Mouse (Mus musculus): ENCODE measurements around the gene Usf2. TPM values are rescaled to one million over a fixed set of nuclear protein-coding genes. Genes with fewer than 3 reads are reported as not detected.
A peak's percentile ranks its signal among the peaks of the same experiment; 100 is the strongest.

Usf2 gene
- total RNA-seq, 2 experiments from 2014 or later, result 92.6 to 162 TPM

DNA sequence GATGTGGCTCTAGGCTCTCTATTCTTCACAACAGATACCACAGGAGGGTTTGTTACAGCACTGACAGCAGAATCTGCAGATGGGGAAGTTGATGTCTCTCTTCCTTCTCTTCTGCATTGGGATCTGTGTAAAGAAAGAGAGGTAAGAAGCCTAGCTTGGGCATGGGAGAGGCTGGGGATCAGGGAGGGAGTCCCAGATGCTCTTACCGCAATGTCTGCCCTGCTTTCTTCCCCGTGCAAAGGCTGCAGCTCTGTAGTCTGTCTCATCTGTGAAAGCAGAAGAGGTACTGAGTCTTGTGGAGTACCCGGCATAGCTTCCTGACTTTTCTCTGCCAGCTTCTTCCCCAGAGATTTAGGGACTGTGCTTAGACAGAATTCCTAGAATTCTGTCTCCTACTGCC is 34.1 kb downstream of the Usf2 start:
- ATAC-seq (replicated peaks; ENCODE audit: poor library complexity), result peak; percentile 56

DNA sequence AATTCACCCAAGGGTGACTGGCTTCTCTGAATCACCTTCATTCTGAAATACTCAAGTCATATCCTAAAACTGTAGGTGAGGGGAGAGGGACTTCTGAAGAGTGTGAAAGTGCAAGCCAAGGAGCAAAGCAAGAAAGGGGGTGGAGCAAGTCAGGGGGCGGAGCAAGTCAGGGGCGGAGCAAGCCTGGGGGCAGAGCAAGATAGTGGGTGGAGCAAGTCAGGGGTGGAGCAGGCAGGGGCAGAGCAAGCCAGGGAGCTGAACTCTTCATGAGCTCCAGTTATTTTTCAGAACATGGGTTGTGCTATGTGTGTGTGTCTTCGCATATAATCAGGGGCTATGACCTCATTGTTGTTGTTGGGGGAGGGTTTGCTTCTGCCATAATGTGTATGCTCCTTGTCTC is 36.4 kb downstream of the Usf2 start:
- ATAC-seq (replicated peaks; ENCODE audit: poor library complexity), result peak; percentile 85

DNA sequence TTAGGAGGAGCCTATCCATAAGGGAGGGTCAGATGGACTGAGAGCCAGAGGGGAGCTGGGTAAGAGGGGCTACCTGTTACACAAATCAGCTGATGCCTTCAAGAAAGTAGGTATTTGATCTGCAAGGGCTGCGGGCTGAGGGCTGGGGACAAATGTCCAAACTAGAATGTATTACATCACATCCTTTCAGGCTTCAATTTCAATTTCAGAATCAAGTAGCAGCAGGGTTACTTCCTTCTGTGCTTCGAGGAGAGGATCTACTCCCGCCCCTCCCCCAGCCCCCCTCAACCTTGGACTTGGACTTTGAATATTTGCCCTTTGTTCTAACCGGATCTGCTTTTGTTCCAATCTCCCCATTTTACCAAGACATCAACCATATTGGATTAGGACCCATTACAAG is 39.4 kb downstream of the Usf2 start:
- ATAC-seq (replicated peaks; ENCODE audit: poor library complexity), result peak; percentile 67

GRCm38 (mm10) chr7:30916713-30917112 is 39.9 kb downstream of the Usf2 start:
- ATAC-seq (replicated peaks; ENCODE audit: poor library complexity), result no peak

DNA sequence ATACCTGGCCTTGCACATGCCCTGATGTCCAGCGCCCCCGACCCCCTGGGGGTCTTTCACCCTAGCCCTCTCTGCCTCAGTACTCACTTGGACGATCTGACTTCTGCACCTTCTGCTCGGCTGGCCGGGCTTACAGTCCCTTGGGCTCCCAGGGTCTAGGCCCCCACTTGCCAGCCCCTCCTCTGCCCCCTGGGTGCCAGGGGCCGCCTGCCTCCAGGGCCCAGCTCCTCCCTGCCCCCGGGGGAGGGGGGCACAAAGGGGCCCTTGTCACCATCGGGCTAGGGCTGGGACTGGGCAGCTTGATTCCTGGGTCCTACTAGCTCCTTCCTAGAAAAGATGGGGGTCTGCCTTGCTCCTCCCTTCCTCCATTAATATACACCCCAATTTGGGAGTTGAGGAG is 41.9 kb downstream of the Usf2 start, which contains the start of gene Mag:
Gene Mag, minus strand, starts transcription at position 142 of the 400 bp plus-strand sequence.
- ATAC-seq (replicated peaks; ENCODE audit: poor library complexity), result no peak

DNA sequence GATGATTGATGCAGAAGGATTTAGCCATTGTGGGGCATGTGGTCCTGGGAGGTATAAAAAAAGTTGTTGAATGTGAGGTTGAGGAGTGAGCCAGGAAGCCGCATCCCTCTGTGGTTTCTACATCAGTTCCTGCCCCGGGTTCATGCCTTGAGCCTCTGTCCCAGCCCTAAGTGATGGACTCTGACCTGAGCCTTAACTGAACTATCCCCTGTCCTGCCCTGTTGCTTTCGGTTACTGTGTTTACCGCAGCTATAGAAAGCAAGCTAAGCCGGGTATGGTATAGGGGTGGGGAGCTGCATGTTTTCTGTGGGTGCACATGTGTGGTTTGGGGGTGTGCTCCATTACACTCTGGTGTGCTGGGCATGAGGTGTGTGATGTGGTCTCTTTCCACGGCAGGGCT is 46.8 kb downstream of the Usf2 start:
- peak; percentile 29 for ATAC-seq (replicated peaks; ENCODE audit: poor library complexity)

DNA sequence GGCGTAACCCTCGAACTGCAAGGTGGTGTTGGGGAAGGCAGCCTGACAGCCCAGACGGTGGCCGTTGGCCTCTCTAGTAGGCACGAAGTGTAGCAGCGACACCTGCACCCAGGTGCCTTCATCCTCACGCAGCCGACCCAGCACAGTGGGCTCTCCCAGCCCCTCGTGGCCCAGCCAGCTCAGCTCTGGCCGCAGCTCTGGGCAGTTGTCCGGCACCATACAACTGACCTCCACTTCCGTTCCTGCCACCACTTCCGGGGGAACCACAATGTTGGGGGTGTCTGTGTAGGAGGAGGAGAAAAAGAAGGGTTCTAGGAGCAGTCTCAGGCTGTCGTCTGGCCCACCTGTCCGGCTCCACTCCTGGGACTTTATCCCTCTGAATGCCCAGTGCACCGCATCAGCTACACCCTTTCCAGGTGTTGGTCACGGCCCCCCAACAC is 47.6 kb downstream of the Usf2 start:
- peak; percentile 17; the same call in 1 of the 2 replicates for ATAC-seq (replicated peaks; ENCODE audit: poor library complexity)

- ATAC-seq (replicated peaks; ENCODE audit: poor library complexity), result peak; percentile 64
Observed at GRCm38 (mm10) chr7:30908277-30908991, 48.2 kb downstream of the Usf2 start.

GRCm38 (mm10) chr7:30904042-30904441 is 52.6 kb downstream of the Usf2 start:
- peak; percentile 63 for ATAC-seq (replicated peaks; ENCODE audit: poor library complexity)

Other genes starting within 250 kb of the Usf2 start
- 1.2 and 1.3 TPM in 2 replicates for gene Atp4a, start 244.6 kb downstream of the Usf2 start, total RNA-seq (2015)
- 0.37 and 0.51 TPM in 2 replicates for gene Atp4a, start 244.6 kb downstream of the Usf2 start, total RNA-seq (2017)
- gene Tmem147, start 227.3 kb downstream of the Usf2 start, total RNA-seq (2015), result 210 and 218 TPM in 2 replicates
- 65.9 and 76.4 TPM in 2 replicates for gene Tmem147, start 227.3 kb downstream of the Usf2 start, total RNA-seq (2017)
- not detected in 2 replicates for gene Gapdhs, start 213.1 kb downstream of the Usf2 start, total RNA-seq (2015)
- gene Gapdhs, start 213.1 kb downstream of the Usf2 start, total RNA-seq (2017), result not detected in 2 replicates
- gene Sbsn, start 205.3 kb downstream of the Usf2 start, total RNA-seq (2015), result 1.6 TPM in 2 replicates
- gene Sbsn, start 205.3 kb downstream of the Usf2 start, total RNA-seq (2017), result 0.47 and 1.3 TPM in 2 replicates
- 81.7 and 87.4 TPM in 2 replicates for gene Dmkn, start 193.0 kb downstream of the Usf2 start, total RNA-seq (2015)
- 95.3 and 119 TPM in 2 replicates for gene Dmkn, start 193.0 kb downstream of the Usf2 start, total RNA-seq (2017)
- not detected in 2 replicates for gene Krtdap, start 168.9 kb downstream of the Usf2 start, total RNA-seq (2015)
- gene Krtdap, start 168.9 kb downstream of the Usf2 start, total RNA-seq (2017), result not detected in 2 replicates
- gene Ffar2, start 133.0 kb downstream of the Usf2 start, total RNA-seq (2015), result 8.5 and 8.8 TPM in 2 replicates
- gene Ffar2, start 133.0 kb downstream of the Usf2 start, total RNA-seq (2017), result 25.9 and 31.5 TPM in 2 replicates
- not detected in 2 replicates for gene Ffar3, start 100.6 kb downstream of the Usf2 start, total RNA-seq (2015)
- gene Ffar3, start 100.6 kb downstream of the Usf2 start, total RNA-seq (2017), result not detected in 2 replicates
- not detected in 2 replicates for gene Ffar1, start 95.2 kb downstream of the Usf2 start, total RNA-seq (2015)
- not detected in 2 replicates for gene Ffar1, start 95.2 kb downstream of the Usf2 start, total RNA-seq (2017)
- gene Cd22, start 76.5 kb downstream of the Usf2 start, total RNA-seq (2015), result 0.29 and 1.3 TPM in 2 replicates
- 0.07 and 0.29 TPM in 2 replicates for gene Cd22, start 76.5 kb downstream of the Usf2 start, total RNA-seq (2017)
- 0.39 TPM in 1 of 2 replicates, not detected in the other for gene Mag, start 41.9 kb downstream of the Usf2 start, total RNA-seq (2015)
- gene Mag, start 41.9 kb downstream of the Usf2 start, total RNA-seq (2017), result 0.37 and 1.3 TPM in 2 replicates
- gene Hamp2, start 32.1 kb downstream of the Usf2 start, total RNA-seq (2015), result not detected in 2 replicates
- gene Hamp2, start 32.1 kb downstream of the Usf2 start, total RNA-seq (2017), result not detected in 2 replicates
- gene Hamp, start 12.8 kb downstream of the Usf2 start, total RNA-seq (2015), result not detected in 2 replicates
- not detected in 2 replicates for gene Hamp, start 12.8 kb downstream of the Usf2 start, total RNA-seq (2017)
- gene Lsr, start 16.7 kb upstream of the Usf2 start, total RNA-seq (2015), result 0.12 and 0.59 TPM in 2 replicates
- 0.33 and 0.68 TPM in 2 replicates for gene Lsr, start 16.7 kb upstream of the Usf2 start, total RNA-seq (2017)
- gene Fam187b, start 17.0 kb upstream of the Usf2 start, total RNA-seq (2015), result 0.10 and 0.34 TPM in 2 replicates
- gene Fam187b, start 17.0 kb upstream of the Usf2 start, total RNA-seq (2017), result 0.42 and 0.91 TPM in 2 replicates
- 389 and 471 TPM in 2 replicates for gene Fxyd5, start 85.7 kb upstream of the Usf2 start, total RNA-seq (2015)
- gene Fxyd5, start 85.7 kb upstream of the Usf2 start, total RNA-seq (2017), result 244 and 257 TPM in 2 replicates
- not detected in 2 replicates for gene Fxyd7, start 94.7 kb upstream of the Usf2 start, total RNA-seq (2015)
- not detected in 2 replicates for gene Fxyd7, start 94.7 kb upstream of the Usf2 start, total RNA-seq (2017)
- not detected in 2 replicates for gene Fxyd1, start 100.4 kb upstream of the Usf2 start, total RNA-seq (2015)
- not detected in 2 replicates for gene Fxyd1, start 100.4 kb upstream of the Usf2 start, total RNA-seq (2017)
- gene Lgi4, start 102.5 kb upstream of the Usf2 start, total RNA-seq (2015), result 0.57 TPM in 1 of 2 replicates, not detected in the other
- gene Lgi4, start 102.5 kb upstream of the Usf2 start, total RNA-seq (2017), result 0.10 TPM in 1 of 2 replicates, not detected in the other
- not detected in 2 replicates for gene Fxyd3, start 119.9 kb upstream of the Usf2 start, total RNA-seq (2015)
- gene Fxyd3, start 119.9 kb upstream of the Usf2 start, total RNA-seq (2017), result not detected in 2 replicates
- gene Hpn, start 158.5 kb upstream of the Usf2 start, total RNA-seq (2015), result 6.9 and 8.7 TPM in 2 replicates
- 1.1 and 4.9 TPM in 2 replicates for gene Hpn, start 158.5 kb upstream of the Usf2 start, total RNA-seq (2017)
- not detected in 2 replicates for gene Scn1b, start 170.2 kb upstream of the Usf2 start, total RNA-seq (2015)
- gene Scn1b, start 170.2 kb upstream of the Usf2 start, total RNA-seq (2017), result 0.17 and 0.37 TPM in 2 replicates
- gene Gramd1a, start 199.1 kb upstream of the Usf2 start, total RNA-seq (2015), result 67.1 and 71.7 TPM in 2 replicates
- 24.6 and 28.8 TPM in 2 replicates for gene Gramd1a, start 199.1 kb upstream of the Usf2 start, total RNA-seq (2017)